Mouse (Mus musculus) heart, postnatal 4 days (tissue): ENCODE results near the gene Pgbd5. TPM values are rescaled to one million over a fixed set of nuclear protein-coding genes. Genes with fewer than 3 reads are reported as not detected.
A peak's percentile ranks its signal among the peaks of the same experiment; 100 is the strongest.

Experiments used
- DNase-seq: peaks from one replicate; pipeline ENCODE4 v3.0.0; 2021
- total RNA-seq, 2 experiments: library from RNA; stranded (reverse); gene quantifications; 2 replicates each; pipeline ENCODE4 v1.2.3; 2021

The Pgbd5 gene
- total RNA-seq, 2 experiments from 2014 or later, result 3.0 to 3.6 TPM

DNA sequence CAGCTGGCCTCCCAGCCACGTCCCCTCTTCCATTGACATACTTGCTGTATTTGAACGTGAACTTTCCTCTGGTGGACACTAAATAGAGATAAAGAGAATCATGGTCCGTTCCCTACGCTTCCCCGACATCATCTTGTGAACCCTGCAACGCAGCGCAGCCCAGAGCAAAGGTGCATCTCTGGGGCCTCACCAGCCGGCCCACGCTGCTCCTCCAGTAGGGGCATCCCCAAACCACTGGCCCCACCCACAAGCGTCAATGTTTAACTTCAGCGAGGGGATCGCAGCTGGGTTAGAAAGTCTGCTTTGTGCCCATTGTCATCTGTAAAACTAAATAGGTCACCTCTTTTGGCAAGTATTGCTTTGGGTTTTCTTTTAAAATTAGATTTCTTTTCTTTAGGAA, 95.5 kb downstream of the Pgbd5 start:
- no peak for DNase-seq

DNA sequence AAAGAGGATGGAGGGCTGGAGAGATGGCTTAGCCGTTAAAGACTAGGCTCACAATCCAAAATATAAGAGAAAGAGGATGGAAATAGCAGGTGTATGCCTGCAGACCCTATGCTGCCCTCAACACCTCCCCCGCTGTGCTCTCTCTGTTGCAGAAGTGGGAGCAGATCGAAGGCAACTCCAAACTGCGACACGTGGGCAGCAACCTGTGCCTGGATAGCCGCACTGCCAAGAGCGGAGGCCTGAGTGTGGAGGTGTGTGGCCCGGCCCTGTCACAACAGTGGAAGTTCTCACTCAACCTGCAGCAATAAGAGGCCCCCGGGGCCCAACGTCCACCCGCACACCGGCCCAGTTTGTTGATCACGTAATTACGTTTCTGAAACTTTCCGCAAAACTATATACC, 96.3 kb downstream of the Pgbd5 start:
- DNase-seq, result no peak

DNA sequence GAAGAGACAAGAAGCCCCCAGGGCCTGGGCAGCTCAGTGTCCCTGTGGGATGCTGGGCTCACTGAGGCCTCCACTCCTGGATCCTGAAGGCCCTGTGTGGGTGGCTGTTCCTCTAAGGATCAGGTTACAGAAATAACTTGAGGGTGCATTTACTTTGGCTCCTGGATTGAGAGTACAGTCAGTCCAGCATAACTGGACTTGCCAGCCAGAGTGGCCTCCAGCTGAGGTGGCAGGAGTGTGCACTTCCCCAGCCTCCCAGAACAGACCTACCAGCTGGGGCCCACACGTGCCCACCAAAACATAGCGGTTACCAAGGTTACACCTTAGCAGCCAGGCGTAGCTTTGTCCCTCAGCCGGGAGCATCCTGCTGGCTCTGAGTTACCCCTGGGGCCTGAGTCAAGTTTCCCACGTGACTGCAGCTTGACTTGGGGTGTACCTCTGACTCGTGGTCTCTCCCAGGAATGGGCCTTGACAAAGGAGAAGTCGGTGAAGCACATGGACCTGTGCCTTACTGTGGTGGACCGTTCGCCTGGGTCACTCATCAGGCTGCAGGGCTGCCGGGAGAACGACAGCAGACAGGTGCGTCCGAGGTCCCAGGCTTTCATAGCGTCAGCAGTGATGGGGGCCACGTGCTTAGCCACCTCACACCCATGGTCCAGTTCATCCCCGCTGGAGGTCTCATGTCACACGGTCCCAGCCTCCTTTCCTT, 98.9 kb downstream of the Pgbd5 start:
- DNase-seq, result no peak

DNA sequence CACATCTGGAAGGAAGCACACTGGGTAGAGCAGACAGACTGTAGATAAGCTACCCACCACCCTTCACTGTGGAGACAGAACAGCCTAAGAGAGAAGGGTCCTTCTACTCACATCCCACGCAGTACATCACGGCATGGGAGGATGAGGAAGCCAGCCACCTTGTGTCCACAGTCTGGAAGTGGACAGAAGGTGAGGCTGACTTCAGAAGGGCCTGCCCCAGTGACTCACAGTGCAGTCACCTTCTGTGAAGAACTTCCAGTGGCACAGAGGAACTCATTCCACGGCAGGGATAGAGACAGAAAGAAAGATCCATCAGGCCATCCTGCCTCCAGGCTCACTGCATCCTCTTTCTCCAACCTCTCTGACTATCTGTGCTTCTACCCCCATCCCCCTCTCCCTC, 99.7 kb downstream of the Pgbd5 start:
- no peak for DNase-seq

DNA sequence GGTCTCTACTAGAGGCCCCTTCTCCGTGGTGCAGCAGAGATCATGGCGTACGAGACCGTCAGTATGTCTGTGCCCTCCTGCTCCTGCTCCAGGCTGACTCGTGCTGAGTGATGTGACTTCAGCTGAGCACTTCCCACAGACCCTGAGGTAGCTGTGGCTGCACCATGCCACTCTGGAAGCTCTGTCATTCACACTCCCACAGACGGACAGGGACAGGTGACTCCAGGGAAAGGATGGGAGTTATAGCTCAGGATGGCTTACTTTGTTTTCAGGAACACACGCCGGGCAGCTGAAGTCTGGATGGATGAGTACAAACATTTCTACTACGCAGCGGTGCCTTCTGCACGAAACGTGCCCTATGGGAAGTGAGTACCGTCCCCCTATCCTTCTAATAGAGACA, 103.2 kb downstream of the Pgbd5 start:
- no peak for DNase-seq

DNA sequence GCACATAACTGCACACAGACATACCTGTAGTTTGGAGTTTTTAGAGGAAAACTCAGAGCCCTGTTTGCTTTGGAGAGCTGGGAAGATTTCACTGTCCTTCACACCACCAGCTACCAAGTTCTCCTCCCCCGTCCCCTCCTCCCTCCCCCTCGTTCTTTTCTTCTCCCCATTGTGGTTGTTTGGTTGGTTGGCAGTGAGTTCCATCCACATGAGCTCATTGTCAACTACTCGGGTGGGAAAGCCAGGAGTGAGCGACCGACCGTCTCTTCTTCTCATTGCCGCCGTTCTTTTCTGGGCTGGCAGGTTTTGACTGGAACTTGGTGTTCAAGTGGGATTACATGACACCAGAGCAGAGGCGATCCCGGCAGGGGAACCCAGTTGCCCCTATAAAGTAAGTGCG, 107.8 kb downstream of the Pgbd5 start:
- DNase-seq, result no peak

DNA sequence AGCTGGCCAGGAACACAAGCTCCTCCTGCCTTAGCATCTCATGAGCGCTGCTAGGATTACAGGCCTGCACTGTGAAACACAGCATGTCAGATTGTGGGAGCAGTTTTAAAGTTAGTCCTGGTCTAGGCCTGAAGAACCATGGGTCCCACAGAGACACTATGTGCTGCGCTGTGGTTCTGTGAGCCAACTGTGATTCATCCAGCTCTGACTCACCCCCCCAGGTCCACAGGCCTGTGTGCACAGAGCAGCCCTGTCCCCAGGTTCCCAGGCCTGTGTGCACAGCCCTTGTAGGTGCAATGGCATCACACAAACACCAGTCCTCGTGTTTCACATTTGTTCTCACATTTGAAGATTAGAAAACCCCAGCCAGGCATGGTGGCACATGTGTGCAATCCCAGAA, 108.4 kb downstream of the Pgbd5 start:
- no peak for DNase-seq

DNA sequence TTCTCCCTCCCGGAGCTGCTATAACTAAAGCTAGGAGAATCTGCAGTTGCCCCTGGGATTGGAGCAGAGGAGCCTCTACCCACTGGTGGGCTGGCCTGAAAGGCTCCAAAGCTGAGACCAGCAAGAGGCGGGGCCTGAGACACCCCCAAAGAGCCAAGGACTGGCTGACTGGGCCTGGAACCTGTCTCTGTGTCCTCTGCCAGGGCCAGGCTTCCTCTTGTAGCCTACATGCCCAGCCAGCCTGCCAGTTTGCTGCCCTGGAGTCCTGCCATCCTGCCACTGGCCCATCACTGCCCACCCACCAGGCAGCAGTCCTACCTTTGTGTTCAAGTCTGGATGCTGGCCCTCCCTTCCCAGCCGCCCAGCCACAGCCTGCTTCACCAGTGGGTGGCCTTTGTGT, 109.0 kb downstream of the Pgbd5 start:
- DNase-seq, result no peak

DNA sequence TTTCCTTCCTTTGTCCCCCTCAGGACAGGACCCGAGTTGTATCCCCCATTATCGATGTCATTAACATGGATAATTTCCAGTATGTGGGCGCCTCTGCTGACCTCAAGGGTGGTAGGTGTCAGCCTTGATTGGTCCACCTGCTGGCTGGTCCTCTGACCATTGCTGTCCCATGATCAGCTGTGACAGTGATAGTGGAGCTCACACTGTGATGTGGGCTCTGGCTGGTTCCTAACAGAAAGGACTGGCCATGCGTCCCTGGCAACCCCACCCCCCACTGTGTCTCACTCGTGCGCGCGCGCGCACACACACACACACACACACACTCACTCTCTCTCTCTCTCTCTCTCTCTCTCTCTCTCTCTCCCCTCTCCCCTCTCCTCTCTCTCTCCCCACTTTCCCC, 109.8 kb downstream of the Pgbd5 start:
- no peak for DNase-seq

DNA sequence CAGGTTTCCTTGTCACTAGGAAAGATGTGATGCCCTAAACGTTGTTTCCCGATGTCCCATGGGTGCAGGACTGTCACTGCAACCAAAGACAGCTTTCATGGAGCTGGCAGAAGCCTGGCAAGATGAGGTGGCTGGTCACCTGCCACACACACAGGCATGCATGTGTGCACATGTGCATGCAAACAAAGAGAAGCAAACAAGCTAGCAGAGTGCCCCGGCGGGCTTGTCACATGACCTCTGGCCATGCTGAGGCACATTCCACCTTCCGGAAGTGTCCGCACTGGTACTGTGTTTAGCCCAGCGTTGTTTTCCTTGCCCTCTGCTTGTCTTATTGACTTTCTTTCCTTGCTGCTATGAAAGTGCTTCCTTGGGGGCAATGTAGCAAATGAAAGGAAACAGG, 111.2 kb downstream of the Pgbd5 start:
- DNase-seq, result no peak

DNA sequence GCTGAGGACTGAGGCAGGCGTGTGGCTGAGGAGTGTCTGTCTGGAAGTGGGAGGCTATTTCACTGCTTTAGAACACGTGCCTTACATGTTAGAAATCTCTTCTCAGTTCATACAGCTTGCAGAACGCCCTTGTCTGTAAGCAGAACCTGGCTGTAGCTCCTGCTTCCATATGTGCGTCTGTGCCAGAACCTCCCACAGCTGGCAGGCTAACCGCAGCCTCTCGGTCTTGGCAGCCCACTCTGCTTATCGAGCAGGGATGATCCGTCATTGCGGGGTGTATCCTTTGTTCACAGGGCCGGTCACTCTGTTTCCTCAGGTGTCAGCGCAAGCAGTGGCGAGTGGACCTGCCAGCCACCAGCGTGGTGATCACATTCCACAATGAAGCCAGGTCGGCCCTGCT, 116.1 kb downstream of the Pgbd5 start:
- DNase-seq, result peak; percentile 49

DNA sequence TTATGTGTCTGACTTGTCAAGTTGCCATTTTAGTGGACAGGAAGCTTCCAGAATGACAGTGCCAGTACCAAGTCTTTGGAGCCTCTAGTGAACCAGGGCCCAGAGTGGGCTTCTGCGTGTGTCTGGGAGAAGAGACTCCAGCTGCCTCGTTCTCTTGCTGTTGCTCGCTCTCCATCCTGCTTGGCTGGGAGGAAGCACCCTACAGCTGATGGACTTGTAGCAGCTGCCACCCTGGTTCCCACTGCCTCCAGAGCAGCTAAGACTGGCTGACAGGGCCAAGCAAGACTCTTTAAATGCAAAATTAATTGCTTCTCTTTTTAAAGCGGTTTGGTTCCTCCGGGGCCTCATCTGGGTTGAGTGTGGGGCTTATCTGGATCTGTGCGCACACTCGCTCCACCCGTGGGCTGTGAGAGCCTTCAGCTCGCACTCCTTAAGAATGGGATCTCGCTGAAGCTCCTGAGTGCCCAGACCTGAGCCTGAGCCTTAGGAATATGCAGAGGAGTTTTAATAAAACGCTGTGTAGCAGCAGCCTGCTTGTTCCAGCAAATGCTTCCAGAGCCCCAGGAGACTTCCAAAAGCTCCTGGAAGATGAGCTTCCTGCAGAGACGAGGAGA, 118.1 kb downstream of the Pgbd5 start:
- no peak for DNase-seq

DNA sequence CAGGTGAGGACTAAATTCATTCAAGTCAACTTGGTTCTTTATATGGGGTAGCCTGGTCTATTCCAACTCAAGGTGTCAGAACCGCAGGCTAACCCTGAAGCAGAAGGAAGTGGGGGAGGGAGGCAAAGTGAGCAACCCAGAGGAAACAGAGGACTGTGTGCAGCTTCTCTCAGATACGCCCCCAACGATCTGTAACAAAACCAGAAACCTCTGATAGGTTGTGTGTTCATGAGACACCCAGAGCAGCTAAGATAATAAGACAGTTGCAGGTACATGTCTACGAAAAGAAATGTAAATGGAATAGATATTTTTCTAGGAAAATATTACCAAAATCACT, 120.2 kb downstream of the Pgbd5 start:
- DNase-seq, result no peak

Other genes with a start within 250 kb of the Pgbd5 start
- 10 to 100 TPM; 47.2 to 52.9 TPM for gene Galnt2, start 208.3 kb downstream of the Pgbd5 start, total RNA-seq
- gene Cog2, start 81.1 kb upstream of the Pgbd5 start, total RNA-seq, result 10 to 100 TPM; 23.1 to 28.0 TPM
- gene Agt, start 130.0 kb upstream of the Pgbd5 start, total RNA-seq, result 1 to 10 TPM; 7.4 to 7.6 TPM
- gene Capn9, start 136.5 kb upstream of the Pgbd5 start, total RNA-seq, result under 1 TPM in 1 of 2 experiments, not detected in 1; 0.11 TPM
- 100 to 1,000 TPM; 173 to 189 TPM for gene 2310022B05Rik, start 223.7 kb upstream of the Pgbd5 start, total RNA-seq